Mouse (Mus musculus) heart, embryonic 12.5 days (tissue): ENCODE measurements around the gene Olfr430. TPM values are rescaled to one million over a fixed set of nuclear protein-coding genes. Genes with fewer than 3 reads are reported as not detected.
"Not testable (repeated sequence)": the region's sequence is repeated elsewhere in the genome, so short reads cannot be mapped to it uniquely, and the experiment has no call there.

Source experiments
- ATAC-seq: fragments of 200-750 bp; cut with Nextera tagmentation; 2 replicates; pipeline ENCODE4 v1.8.0; 2017; ENCODE audit warnings: moderate TSS enrichment, moderate library complexity; ENCODE audit not compliant: insufficient number of reproducible peaks, low FRiP score
- H3K27ac ChIP-seq: fragments of 300-500 bp; sonication (generic); 2 replicates; pipeline ENCODE4 v1.5.1; 2016; ENCODE audit warnings: mild to moderate bottlenecking, moderate library complexity; ENCODE audit not compliant: poor library complexity, severe bottlenecking
- H3K27me3 ChIP-seq: fragments of 300-500 bp; sonication (generic); replicated peaks from 2 replicates; pipeline ENCODE4 v1.6.1; 2016; ENCODE audit warnings: mild to moderate bottlenecking, moderate library complexity
- H3K36me3 ChIP-seq: fragments of 300-500 bp; sonication (generic); 2 replicates; pipeline ENCODE4 v1.6.1; 2016; ENCODE audit warnings: mild to moderate bottlenecking, moderate library complexity
- H3K4me1 ChIP-seq: fragments of 300-500 bp; sonication (generic); replicated peaks from 2 replicates; pipeline ENCODE4 v1.6.1; 2016; ENCODE audit warnings: mild to moderate bottlenecking
- H3K4me2 ChIP-seq: fragments of 300-500 bp; sonication (generic); 2 replicates; pipeline ENCODE4 v1.6.1; 2016; ENCODE audit warnings: mild to moderate bottlenecking, moderate library complexity
- H3K4me3 ChIP-seq: fragments of 300-500 bp; sonication (generic); 2 replicates; pipeline ENCODE4 v1.5.1; 2016; ENCODE audit warnings: mild to moderate bottlenecking
- H3K9ac ChIP-seq: fragments of 300-500 bp; sonication (generic); 2 replicates; pipeline ENCODE4 v1.6.1; 2016; ENCODE audit warnings: mild to moderate bottlenecking, moderate library complexity
- H3K9me3 ChIP-seq: fragments of 300-500 bp; sonication (generic); replicated peaks from 2 replicates; pipeline ENCODE4 v1.6.1; 2016; ENCODE audit warnings: mild to moderate bottlenecking, moderate library complexity
- WGBS: fragments of 180-500 bp; shearing (Covaris S2); methylation state at CpG from one replicate; pipeline ENCODE4 v1.1.7; 2016; 5-methylcytosine and 5-hydroxymethylcytosine counted together
- polyA plus RNA-seq: library from polyadenylated mRNA; unstranded; fragments of >200 nt; fragmentation: Nextera tagmentation; extraction: Ambion mirVana; gene quantifications from 2 replicates; pipeline ENCODE4 v1.2.1, GENCODE M21; 2016

Gene Olfr430
- polyA plus RNA-seq, result not detected in 2 replicates

GRCm38 (mm10) chr1:174066305-174066704, at the start of gene Olfr430:
Olfr430 (plus strand) TSS chr1:174066605.
- Histone ChIP-seq H3K4me1 (no peaks in the 10 kb centered on the region), H3K4me3 (no peak within 1 kb of the TSS), H3K9ac (no peak within 1 kb of the TSS), H3K36me3 (no peaks in the 10 kb centered on the region), H3K27me3 (no peaks in the 10 kb centered on the region), H3K4me2 (no peak within 1 kb of the TSS), H3K27ac (no peak within 1 kb of the TSS), H3K9me3 (no peaks in the 10 kb centered on the region)
- WGBS, result 75% methylated on average over 3 of the region's 3 CpGs
- no peak for ATAC-seq

GRCm38 (mm10) chr1:174031698-174032097, 34.7 kb upstream of the Olfr430 start, which contains the start of gene Ifi205:
Ifi205 (minus strand) TSS chr1:174031810.
- Histone ChIP-seq H3K27me3 (no peaks in the 10 kb centered on the region), H3K4me3 (no peak within 1 kb of the TSS), H3K4me1 (no peaks in the 10 kb centered on the region), H3K9me3 (no peaks in the 10 kb centered on the region), H3K9ac (no peak within 1 kb of the TSS), H3K27ac (no peak within 1 kb of the TSS), H3K4me2 (no peak within 1 kb of the TSS), H3K36me3 (no peaks in the 10 kb centered on the region)
- WGBS, result 59% methylated on average over 1 of the region's 1 CpGs
- ATAC-seq, result no peak

- Histone ChIP-seq H3K9ac (no peak overlapping the region), H3K4me2 (no peak overlapping the region), H3K4me3 (no peak overlapping the region), H3K4me1 (no peaks in the 10 kb centered on the region), H3K36me3 (no peaks in the 10 kb centered on the region), H3K27ac (no peak overlapping the region), H3K27me3 (no peaks in the 10 kb centered on the region), H3K9me3 (no peaks in the 10 kb centered on the region)
- WGBS, result 64% methylated on average over 4 of the region's 4 CpGs
- ATAC-seq, result no peak
These were observed 30.6 kb upstream of the Olfr430 start for GRCm38 (mm10) chr1:174035841-174036240.

GRCm38 (mm10) chr1:174038480-174038879, 27.9 kb upstream of the Olfr430 start:
- H3K27ac ChIP-seq, result no peak overlapping the region
- H3K27me3 ChIP-seq, result no peaks in the 10 kb centered on the region
- 86% methylated on average over 3 of the region's 3 CpGs for WGBS
- no peaks in the 10 kb centered on the region for H3K4me1 ChIP-seq
- H3K36me3 ChIP-seq, result no peaks in the 10 kb centered on the region
- ATAC-seq, result no peak
- no peak overlapping the region for H3K4me2 ChIP-seq
- H3K9ac ChIP-seq, result no peak overlapping the region
- no peaks in the 10 kb centered on the region for H3K9me3 ChIP-seq
- no peak overlapping the region for H3K4me3 ChIP-seq

GRCm38 (mm10) chr1:174040523-174041177, 25.8 kb upstream of the Olfr430 start, which contains the start of gene Olfr433:
Olfr433 (plus strand) TSS chr1:174040705.
- no peaks in the 10 kb centered on the region for H3K36me3 ChIP-seq
- no peak within 1 kb of the TSS for H3K4me3 ChIP-seq
- no peaks in the 10 kb centered on the region for H3K9me3 ChIP-seq
- no peaks in the 10 kb centered on the region for H3K27me3 ChIP-seq
- no peak within 1 kb of the TSS for H3K4me2 ChIP-seq
- H3K4me1 ChIP-seq, result no peaks in the 10 kb centered on the region
- no peak within 1 kb of the TSS for H3K27ac ChIP-seq
- WGBS, result 67% methylated on average over 7 of the region's 7 CpGs
- H3K9ac ChIP-seq, result no peak within 1 kb of the TSS
- ATAC-seq, result no peak

DNA sequence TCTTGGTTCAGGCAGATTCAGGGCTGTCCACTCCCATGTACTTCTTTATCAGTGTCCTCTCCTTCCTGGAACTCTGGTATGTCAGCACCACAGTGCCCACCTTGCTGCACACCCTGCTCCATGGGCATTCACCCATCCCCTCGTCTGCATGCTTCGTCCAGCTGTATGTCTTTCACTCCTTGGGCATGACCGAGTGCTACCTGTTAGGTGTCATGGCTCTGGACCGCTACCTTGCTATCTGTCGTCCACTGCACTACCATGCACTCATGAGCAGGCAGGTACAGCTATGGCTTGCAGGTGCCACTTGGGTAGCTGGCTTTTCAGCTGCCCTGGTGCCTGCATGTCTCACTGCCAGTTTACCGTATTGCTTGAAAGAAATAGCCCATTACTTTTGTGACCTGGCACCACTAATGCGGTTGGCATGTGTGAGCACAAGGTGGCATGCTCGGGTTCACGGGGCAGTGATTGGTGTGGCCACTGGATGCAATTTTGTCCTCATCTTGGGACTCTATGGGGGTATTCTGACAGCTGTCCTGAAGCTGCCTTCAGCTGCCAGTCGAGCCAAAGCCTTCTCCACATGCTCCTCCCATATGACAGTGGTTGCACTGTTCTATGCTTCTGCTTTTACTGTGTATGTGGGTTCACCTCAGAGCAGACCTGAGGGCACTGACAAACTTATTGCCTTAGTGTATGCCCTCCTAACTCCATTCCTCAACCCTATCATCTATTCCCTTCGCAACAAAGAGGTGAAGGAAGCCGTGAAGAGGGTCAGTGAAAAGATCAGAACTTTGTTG, 24.1 kb upstream of the Olfr430 start:
- not testable (repeated sequence) for H3K4me1 ChIP-seq, H3K9ac ChIP-seq, H3K9me3 ChIP-seq, H3K27me3 ChIP-seq, H3K4me2 ChIP-seq, ATAC-seq, H3K36me3 ChIP-seq, H3K4me3 ChIP-seq, H3K27ac ChIP-seq
- 85% methylated on average over 12 of the region's 12 CpGs for WGBS

DNA sequence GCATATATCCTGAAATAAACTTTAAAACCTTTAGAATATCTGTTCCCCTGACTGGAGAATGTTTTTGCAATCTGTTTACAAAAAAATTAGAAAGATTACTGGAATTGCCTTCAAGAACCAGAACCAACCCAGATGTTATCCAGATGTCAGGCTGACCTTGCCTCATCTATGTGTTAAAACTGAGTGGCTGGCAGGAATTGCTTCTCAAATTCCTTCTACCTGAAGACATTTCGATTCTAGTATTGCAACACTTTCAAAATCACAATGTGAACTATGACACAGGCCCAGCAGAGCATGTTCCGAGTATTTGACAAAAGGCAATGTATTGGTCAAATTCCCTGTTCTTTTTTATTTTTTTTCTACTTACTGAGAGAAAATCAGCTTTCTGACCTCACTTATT, 22.0 kb upstream of the Olfr430 start:
- 73% methylated on average over 2 of the region's 2 CpGs for WGBS
- no peak overlapping the region for H3K4me3 ChIP-seq

GRCm38 (mm10) chr1:174048227-174048626, 18.2 kb upstream of the Olfr430 start:
- not testable (repeated sequence) for H3K9me3 ChIP-seq, H3K9ac ChIP-seq, H3K27me3 ChIP-seq, H3K27ac ChIP-seq, H3K36me3 ChIP-seq, ATAC-seq, H3K4me2 ChIP-seq, H3K4me3 ChIP-seq, H3K4me1 ChIP-seq
- WGBS, result 69% methylated on average over 6 of the region's 6 CpGs

More for the DNA sequence above, 22.0 kb upstream of the Olfr430 start:
- Histone ChIP-seq H3K4me1 (no peaks in the 10 kb centered on the region), H3K27me3 (no peaks in the 10 kb centered on the region), H3K9me3 (no peaks in the 10 kb centered on the region), H3K4me2 (no peak overlapping the region), H3K36me3 (no peaks in the 10 kb centered on the region), H3K27ac (no peak overlapping the region), H3K9ac (no peak overlapping the region)
- no peak for ATAC-seq

DNA sequence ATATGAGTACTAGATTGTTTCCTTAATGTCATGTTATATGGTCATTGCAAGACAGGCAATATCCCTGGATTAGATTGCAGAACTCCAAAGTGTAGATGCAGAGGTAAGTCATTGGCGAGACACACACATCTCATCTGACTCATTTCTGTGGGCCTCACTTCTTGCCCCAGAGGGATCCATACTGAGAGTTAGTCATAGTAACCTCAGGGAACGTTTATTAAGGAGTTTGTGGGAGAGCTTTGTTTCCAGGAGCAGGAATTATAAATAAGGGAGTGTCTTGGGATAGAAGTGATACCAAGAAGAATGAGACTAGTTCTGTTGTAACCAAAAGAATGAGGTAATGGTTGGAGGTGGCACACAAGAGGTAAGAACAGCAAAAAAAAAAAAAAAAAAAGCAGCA, 17.5 kb upstream of the Olfr430 start, which contains the start of gene Olfr432:
Gene Olfr432 (plus strand): TSS at position 313 of the 400 bp plus-strand sequence.
- H3K9me3 ChIP-seq, result no peaks in the 10 kb centered on the region
- no peak within 1 kb of the TSS for H3K4me2 ChIP-seq
- WGBS, result 66% methylated on average over 2 of the region's 2 CpGs
- no peaks in the 10 kb centered on the region for H3K27me3 ChIP-seq
- H3K9ac ChIP-seq, result no peak within 1 kb of the TSS
- no peaks in the 10 kb centered on the region for H3K36me3 ChIP-seq
- ATAC-seq, result no peak
- no peak within 1 kb of the TSS for H3K27ac ChIP-seq
- H3K4me1 ChIP-seq, result no peaks in the 10 kb centered on the region
- H3K4me3 ChIP-seq, result no peak within 1 kb of the TSS

DNA sequence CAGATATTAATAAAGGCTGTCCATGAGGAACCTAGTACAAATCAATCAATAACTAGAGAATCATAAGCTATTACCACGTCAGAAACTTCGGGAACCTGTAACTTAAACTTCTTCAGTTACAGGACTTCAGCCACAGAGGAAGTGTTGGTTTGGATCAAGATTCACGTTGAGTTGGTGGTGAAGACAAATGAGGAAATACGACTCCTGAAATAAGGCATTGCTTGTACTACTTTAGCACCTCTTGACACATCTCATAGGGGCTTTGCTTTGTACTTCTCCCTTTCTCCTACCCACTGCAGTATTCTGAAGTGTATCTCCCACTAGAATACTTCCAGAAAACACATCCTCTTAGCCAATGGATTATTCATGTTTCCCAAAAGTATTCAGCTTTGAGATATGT, 17.0 kb upstream of the Olfr430 start:
- not testable (repeated sequence) for H3K4me1 ChIP-seq, H3K9me3 ChIP-seq, H3K27ac ChIP-seq, H3K9ac ChIP-seq, ATAC-seq, H3K36me3 ChIP-seq, H3K4me3 ChIP-seq, H3K4me2 ChIP-seq, H3K27me3 ChIP-seq
- WGBS, result 62% methylated on average over 4 of the region's 4 CpGs

DNA sequence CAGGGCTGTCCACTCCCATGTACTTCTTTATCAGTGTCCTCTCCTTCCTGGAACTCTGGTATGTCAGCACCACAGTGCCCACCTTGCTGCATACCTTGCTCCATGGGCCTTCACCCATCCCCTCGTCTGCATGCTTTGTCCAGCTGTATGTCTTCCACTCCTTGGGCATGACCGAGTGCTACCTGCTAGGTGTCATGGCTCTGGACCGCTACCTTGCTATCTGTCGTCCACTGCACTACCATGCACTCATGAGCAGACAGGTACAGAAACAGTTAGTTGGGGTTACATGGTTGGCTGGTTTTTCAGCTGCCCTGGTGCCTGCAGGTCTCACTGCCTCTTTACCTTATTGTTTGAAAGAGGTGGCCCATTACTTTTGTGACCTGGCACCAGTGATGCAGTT, 15.9 kb upstream of the Olfr430 start:
- Histone ChIP-seq H3K4me2 (no peak overlapping the region), H3K9me3 (no peaks in the 10 kb centered on the region), H3K27me3 (no peaks in the 10 kb centered on the region), H3K9ac (no peak overlapping the region), H3K36me3 (no peaks in the 10 kb centered on the region), H3K4me1 (no peaks in the 10 kb centered on the region), H3K4me3 (no peak overlapping the region), H3K27ac (no peak overlapping the region)
- ATAC-seq, result no peak
- WGBS, result 82% methylated on average over 4 of the region's 4 CpGs
